Mouse (Mus musculus) natural killer cell, adult 2 months (primary cell): Measurements from ENCODE around the gene Amer2.

ENCODE experiments used
- DNase-seq, 2 experiments: peaks; one replicate each; pipeline ENCODE4 v3.0.0; 2022; ENCODE audit warnings: low spot score in 2 of 2

The Amer2 gene

DNA sequence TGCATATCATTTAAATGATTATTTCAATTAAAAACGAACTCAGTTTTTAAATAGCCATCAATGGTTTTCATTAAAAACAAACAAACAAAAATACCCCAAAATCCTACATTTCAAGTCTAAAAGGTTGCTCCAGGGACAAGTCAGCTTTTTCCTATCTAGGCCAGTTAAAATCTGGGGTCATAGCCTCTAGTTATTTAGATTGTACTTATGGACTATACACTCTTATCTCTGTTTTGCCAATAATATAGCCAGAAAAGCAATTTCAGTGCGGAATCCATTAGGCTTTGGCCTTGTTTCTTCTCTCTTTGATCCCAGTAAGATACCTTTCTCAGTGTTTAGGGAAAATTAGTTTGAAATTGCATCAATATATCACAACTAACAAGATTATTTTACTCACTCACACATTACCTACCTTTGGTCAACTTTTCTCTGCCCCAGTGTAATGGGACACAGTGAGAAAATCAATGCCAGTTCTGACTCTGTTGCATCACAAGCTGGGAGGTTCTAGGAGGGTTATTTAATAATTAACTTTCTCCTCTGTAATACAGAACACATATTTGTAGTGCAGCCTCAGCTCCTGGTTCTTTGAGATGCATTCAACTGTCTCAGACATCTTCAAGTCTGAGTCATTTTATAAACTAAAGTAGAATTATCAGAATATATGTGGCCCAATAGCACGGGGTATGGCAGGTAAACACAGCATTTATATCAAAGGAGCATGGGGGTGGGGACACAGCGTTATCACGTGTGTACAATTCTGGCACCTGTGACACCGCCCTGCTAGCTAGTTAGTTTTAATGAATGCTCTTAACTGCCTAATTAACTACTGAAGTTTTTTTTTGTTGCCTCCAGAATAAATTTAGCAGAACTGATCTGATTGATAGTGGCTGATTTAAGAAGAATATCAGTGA is 13.8 kb downstream of the Amer2 start:
- no peak for DNase-seq

DNA sequence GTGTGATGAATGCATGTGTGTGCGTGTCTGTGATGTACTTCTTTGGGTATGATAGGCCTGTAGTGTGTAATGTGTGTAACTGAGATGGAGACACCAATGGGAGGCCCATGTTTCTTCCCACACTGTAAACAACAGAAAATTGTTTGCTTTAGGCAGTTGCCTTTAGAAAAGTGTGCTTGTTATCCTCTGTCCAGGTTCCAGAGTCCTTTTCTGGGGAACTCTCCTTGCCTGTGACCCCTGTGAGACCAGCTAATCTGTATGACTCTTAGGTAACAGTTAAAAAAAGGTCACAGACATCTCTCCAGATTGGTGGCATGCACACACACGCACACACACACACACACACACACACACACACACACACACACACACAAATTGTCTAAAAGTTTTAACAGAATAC is 15.3 kb downstream of the Amer2 start:
- DNase-seq, result no peak

- DNase-seq, result no peak
Observed at GRCm38 (mm10) chr14:60392202-60392601, 19.1 kb downstream of the Amer2 start.

- DNase-seq, result no peak
Observed at GRCm38 (mm10) chr14:60397321-60397720, 24.3 kb downstream of the Amer2 start.

- no peak for DNase-seq
Observed at GRCm38 (mm10) chr14:60398861-60399260, 25.8 kb downstream of the Amer2 start.

- DNase-seq, result no peak
Observed at GRCm38 (mm10) chr14:60403228-60403627, 30.2 kb downstream of the Amer2 start.

- DNase-seq, result no peak
Observed at GRCm38 (mm10) chr14:60405829-60406228, 32.8 kb downstream of the Amer2 start.

DNA sequence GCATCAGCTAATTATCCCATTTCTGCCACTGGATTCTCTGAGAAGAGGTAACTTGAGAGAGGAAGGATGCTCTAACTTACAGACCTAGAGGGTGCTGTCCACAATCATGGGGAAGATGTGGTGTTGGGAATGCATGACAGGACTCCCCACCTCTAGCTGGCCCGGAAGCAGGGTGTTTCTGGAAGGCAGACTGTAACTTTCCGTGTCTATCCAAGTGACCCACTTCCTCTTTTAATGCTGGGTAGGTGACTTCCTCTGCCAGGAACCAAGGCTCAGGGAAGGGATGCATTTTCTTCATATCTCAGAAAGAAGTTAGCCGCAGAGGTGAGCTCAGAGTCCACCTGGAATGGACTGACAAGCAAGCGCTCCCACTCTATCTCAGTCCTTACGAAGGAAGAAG is 33.5 kb downstream of the Amer2 start:
- no peak for DNase-seq

- DNase-seq, result no peak
Observed at GRCm38 (mm10) chr14:60407319-60407718, 34.3 kb downstream of the Amer2 start.

DNA sequence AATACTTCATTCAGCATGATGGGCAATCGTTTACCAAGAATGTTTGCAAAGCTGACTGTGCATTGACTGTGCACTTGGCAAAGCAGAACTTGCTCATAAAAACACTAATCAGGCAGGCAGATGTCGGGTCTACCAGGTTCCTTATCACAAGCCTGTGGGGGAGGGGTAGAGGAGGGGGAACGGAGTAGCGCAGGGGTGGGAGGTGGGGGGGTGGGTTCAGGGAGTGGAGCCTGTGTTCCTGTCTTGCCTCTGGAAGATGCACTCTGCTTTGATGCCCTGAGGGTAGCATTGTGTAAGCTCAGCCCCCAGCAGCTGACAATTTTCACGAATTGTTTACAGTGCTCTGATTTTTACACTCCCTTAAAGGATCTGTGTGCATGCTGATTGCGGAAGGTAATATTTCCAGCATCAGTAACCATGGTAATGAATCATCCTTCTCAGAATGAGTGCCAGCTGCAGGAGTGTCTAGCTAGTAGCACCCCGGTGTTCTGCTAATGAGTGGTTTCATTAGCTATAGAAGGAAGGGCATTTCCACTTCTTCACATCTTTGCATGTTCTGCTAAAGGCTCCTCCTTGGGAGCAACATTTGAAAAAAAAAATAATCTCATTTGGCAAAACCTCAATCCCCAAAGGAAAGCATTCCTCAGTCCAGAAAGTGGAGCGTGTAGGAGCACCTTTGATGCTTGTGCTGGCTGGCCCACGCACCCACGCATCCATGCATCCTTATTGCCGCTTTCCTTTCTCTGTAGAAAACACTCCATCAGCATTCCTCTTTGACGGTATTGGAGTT is 36.8 kb downstream of the Amer2 start:
- no peak for DNase-seq

- no peak for DNase-seq
Observed at GRCm38 (mm10) chr14:60411229-60411628, 38.2 kb downstream of the Amer2 start.

DNA sequence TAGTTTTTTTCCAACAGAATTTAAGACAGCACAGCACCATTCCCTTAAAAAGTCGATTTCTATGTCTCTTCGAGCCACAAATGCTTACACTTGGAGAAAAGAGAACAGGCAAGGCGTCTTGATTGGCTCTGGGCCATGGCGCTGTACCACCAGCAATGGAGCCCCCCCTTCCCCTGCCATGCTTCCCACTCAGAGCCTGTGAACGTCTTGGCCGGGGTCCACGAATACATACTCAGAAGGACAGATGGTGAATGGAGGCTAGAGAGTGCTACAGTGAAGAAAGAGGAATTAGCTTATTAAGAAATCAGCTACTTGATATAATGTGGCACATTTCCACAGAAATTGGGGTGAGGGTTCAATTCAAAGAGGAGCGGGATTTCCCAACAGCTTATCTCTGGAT is 41.6 kb downstream of the Amer2 start:
- DNase-seq, result no peak

DNA sequence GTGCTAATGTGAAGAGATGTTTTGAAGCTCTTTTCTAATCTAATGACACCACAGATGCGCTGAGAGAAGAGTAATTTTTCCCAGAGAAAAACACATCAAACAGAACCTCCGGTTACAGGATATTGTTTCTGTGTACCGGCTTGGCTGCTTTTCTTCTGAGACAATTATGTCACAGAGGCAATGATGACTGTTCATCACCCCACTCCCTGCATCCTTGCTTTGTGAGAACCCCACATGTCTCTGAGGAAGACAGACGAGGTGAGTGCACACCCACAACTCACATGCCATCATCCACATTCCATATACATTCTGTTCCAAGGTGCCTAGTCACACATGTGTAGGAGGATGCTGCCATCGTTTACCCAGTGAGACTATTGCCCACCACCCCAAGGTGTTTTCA is 44.9 kb downstream of the Amer2 start:
- DNase-seq, result no peak

GRCm38 (mm10) chr14:60422920-60423319 is 49.9 kb downstream of the Amer2 start:
- no peak for DNase-seq

GRCm38 (mm10) chr14:60424174-60424573 is 51.1 kb downstream of the Amer2 start:
- DNase-seq, result no peak

DNA sequence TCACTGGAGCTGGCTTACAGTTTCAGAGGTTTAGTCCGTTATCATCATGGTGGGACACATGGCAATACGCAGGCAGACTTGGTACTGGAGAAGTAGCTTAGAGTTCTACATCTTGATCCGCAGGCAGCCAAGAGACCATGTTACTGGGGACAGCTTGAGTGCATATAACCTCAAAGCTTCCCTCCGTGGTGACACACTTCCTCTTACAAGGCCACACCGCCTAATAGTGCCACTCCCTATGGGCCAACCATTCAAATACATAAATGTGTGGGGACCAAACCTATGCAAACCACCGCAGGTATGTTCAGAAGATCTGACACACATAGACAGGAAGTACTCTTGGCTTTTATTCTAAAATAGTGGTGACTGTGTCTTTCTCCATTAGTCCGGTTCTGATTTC is 52.5 kb downstream of the Amer2 start:
- peak; percentile 5 to 17 for DNase-seq

DNA sequence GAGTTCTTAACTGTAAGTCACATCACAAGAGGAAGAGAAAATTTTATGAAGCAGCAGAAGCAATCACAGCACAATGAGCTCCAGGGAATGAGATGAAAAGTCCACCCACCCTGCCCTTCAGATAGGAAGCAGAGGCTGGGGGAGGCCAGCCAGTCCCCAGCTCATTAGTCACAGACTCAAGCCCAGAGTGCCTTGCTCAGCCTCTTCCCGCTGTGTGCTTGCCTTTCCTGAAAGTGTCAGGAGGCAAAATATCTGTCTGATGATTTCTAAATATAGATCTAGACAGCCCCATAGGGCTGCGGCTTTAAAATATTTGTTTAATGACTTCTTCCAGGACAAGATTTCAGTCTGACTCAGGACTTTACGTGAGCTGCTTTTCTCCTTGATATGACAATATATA is 54.8 kb downstream of the Amer2 start:
- no peak for DNase-seq

DNA sequence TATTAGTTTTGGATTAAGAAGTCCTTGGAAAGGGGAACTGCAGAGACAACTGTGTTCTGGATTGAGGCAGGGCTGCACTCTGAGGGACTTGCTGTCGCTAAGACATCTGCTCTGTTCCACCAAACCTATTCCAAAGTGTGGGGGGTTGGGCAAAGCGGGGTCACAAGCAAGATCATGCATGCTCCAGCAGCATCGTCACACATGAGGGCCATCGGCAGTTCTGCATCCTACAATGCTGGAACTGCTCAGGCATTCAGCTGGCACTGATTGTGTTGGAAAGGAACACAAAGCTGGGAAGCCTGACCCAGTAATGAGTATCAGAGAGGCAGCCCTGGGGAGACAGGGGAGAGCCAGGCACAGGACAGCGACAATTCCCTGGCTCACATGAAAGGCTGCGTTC is 56.5 kb downstream of the Amer2 start:
- DNase-seq, result no peak

GRCm38 (mm10) chr14:60431515-60431914 is 58.5 kb downstream of the Amer2 start:
- no peak for DNase-seq

GRCm38 (mm10) chr14:60432136-60432535 is 59.1 kb downstream of the Amer2 start:
- DNase-seq, result no peak

DNA sequence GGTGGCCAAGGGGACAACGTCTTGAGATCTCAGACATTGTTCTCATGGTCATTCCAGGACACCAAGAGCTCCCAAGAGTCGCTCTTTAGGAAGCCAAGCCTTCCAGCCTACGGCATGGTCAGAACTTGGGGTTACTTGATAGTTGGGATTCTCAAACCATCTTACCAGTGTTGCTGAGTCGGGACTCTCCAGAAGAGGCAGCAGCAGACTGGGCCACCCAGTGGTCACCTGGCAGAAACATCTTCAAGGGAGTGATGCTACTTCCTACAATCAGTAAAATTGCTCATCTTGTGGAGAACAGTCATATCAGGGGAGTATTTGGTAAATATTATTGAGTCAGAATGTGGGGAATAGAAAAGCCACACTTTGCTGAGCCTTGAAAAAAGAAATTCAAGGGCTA is 62.5 kb downstream of the Amer2 start:
- no peak for DNase-seq

DNA sequence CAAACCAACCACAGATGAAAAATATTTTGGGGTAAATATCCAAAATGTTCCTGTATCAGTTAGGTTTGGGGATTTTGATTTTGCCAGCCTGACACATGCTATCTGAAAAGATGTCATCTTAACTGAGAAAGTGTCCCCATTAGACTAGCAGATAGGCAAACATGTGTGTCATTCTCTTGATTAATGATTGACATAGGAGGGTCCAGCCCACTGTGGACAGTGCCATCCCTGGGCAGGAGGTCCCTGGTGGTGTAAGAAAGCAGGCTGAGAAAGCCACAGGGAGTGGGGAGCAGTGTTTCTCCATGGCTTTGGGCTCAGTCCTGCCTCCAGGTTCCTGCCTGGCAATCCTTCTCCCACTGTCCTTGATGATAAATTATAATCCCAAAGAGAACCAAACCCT is 63.3 kb downstream of the Amer2 start:
- no peak for DNase-seq
